Mouse (Mus musculus): ENCODE measurements around the gene Anxa3. TPM values are rescaled to one million over a fixed set of nuclear protein-coding genes. Genes with fewer than 3 reads are reported as not detected.

Anxa3 gene
- polyA plus RNA-seq, 1 experiment from 2014 or later = 64.9 TPM

- no peaks in the 10 kb centered on the region for H3K27me3 ChIP-seq (ENCODE audit: control insufficient read depth, insufficient read depth, low read length)
- 73% methylated on average over 4 of the region's 4 CpGs for whole genome bisulfite sequencing
- ATAC-seq (ENCODE audit: low FRiP score, low TSS enrichment) = 0 out of 2 replicates have a peak, but pooled peaks have one; percentile 28
Observed at GRCm38 (mm10) chr5:96810620-96811019, 17.5 kb downstream of the Anxa3 start.

GRCm38 (mm10) chr5:96824769-96825327, 31.7 kb downstream of the Anxa3 start:
- Histone ChIP-seq H3K4me1 (ENCODE audit: control insufficient read depth, insufficient read depth, low read length) (no peaks in the 10 kb centered on the region), H3K9me3 (ENCODE audit: control insufficient read depth, low read length) (no peaks in the 10 kb centered on the region), H3K4me2 (replicated peaks; ENCODE audit: low read depth, low read length) (no peak overlapping the region), H3K9ac (ENCODE audit: low read depth, low read length) (no peak overlapping the region), H3K36me3 (ENCODE audit: control insufficient read depth, insufficient read depth, low read length) (no peaks in the 10 kb centered on the region), H3K27me3 (ENCODE audit: control insufficient read depth, insufficient read depth, low read length) (no peaks in the 10 kb centered on the region), H3K4me3 (ENCODE audit: low read length) (no peak overlapping the region), H3K27ac (ENCODE audit: low read depth, low read length) (no peak overlapping the region)
- ATAC-seq (ENCODE audit: low FRiP score, low TSS enrichment) = no peak
- WGBS = 90% methylated on average over 13 of the region's 13 CpGs

More at GRCm38 (mm10) chr5:96810620-96811019, 17.5 kb downstream of the Anxa3 start:
- Histone ChIP-seq H3K36me3 (ENCODE audit: control insufficient read depth, insufficient read depth, low read length) (no peaks in the 10 kb centered on the region), H3K4me2 (replicated peaks; ENCODE audit: low read depth, low read length) (no peak overlapping the region), H3K27ac (ENCODE audit: low read depth, low read length) (no peak overlapping the region), H3K9me3 (ENCODE audit: control insufficient read depth, low read length) (no peaks in the 10 kb centered on the region), H3K9ac (ENCODE audit: low read depth, low read length) (no peak overlapping the region), H3K4me3 (ENCODE audit: low read length) (no peak overlapping the region), H3K4me1 (ENCODE audit: control insufficient read depth, insufficient read depth, low read length) (no peaks in the 10 kb centered on the region)

GRCm38 (mm10) chr5:96827176-96827575, 34.0 kb downstream of the Anxa3 start:
- Histone ChIP-seq H3K27ac (ENCODE audit: low read depth, low read length) (no peak overlapping the region), H3K9ac (ENCODE audit: low read depth, low read length) (no peak overlapping the region), H3K4me3 (ENCODE audit: low read length) (no peak overlapping the region), H3K4me2 (replicated peaks; ENCODE audit: low read depth, low read length) (no peak overlapping the region), H3K36me3 (ENCODE audit: control insufficient read depth, insufficient read depth, low read length) (no peaks in the 10 kb centered on the region), H3K4me1 (ENCODE audit: control insufficient read depth, insufficient read depth, low read length) (no peaks in the 10 kb centered on the region), H3K27me3 (ENCODE audit: control insufficient read depth, insufficient read depth, low read length) (no peaks in the 10 kb centered on the region), H3K9me3 (ENCODE audit: control insufficient read depth, low read length) (no peaks in the 10 kb centered on the region)
- WGBS = 59% methylated on average over 1 of the region's 1 CpGs
- no peak for ATAC-seq (ENCODE audit: low FRiP score, low TSS enrichment)

GRCm38 (mm10) chr5:96834338-96834737, 41.2 kb downstream of the Anxa3 start:
- Histone ChIP-seq H3K27me3 (ENCODE audit: control insufficient read depth, insufficient read depth, low read length) (no peaks in the 10 kb centered on the region), H3K4me1 (ENCODE audit: control insufficient read depth, insufficient read depth, low read length) (no peaks in the 10 kb centered on the region), H3K27ac (ENCODE audit: low read depth, low read length) (no peak overlapping the region), H3K36me3 (ENCODE audit: control insufficient read depth, insufficient read depth, low read length) (no peaks in the 10 kb centered on the region; the same call in 1 of the 2 replicates), H3K4me2 (replicated peaks; ENCODE audit: low read depth, low read length) (no peak overlapping the region), H3K9ac (ENCODE audit: low read depth, low read length) (no peak overlapping the region), H3K9me3 (ENCODE audit: control insufficient read depth, low read length) (no peaks in the 10 kb centered on the region), H3K4me3 (ENCODE audit: low read length) (no peak overlapping the region)
- ATAC-seq (ENCODE audit: low FRiP score, low TSS enrichment) = no peak
- 91% methylated on average over 5 of the region's 5 CpGs for WGBS

GRCm38 (mm10) chr5:96847986-96848385, 54.8 kb downstream of the Anxa3 start:
- H3K36me3 ChIP-seq (ENCODE audit: control insufficient read depth, insufficient read depth, low read length) = no peaks in the 10 kb centered on the region
- no peak overlapping the region for H3K4me3 ChIP-seq (ENCODE audit: low read length)
- ATAC-seq (ENCODE audit: low FRiP score, low TSS enrichment) = no peak
- H3K9ac ChIP-seq (ENCODE audit: low read depth, low read length) = no peak overlapping the region
- no peaks in the 10 kb centered on the region for H3K4me1 ChIP-seq (ENCODE audit: control insufficient read depth, insufficient read depth, low read length)
- peaks cover 8% of the 10 kb centered on the region; the same call in 1 of the 2 replicates for H3K9me3 ChIP-seq (ENCODE audit: control insufficient read depth, low read length)
- H3K4me2 ChIP-seq (replicated peaks; ENCODE audit: low read depth, low read length) = no peak overlapping the region
- no peaks in the 10 kb centered on the region for H3K27me3 ChIP-seq (ENCODE audit: control insufficient read depth, insufficient read depth, low read length)
- no peak overlapping the region for H3K27ac ChIP-seq (ENCODE audit: low read depth, low read length)

- peaks cover 8% of the 10 kb centered on the region; the same call in 1 of the 2 replicates for H3K9me3 ChIP-seq (ENCODE audit: control insufficient read depth, low read length)
- no peak for ATAC-seq (ENCODE audit: low FRiP score, low TSS enrichment)
Observed at GRCm38 (mm10) chr5:96848386-96848785, 55.2 kb downstream of the Anxa3 start.

GRCm38 (mm10) chr5:96849232-96849631, 56.1 kb downstream of the Anxa3 start:
- Histone ChIP-seq H3K36me3 (ENCODE audit: control insufficient read depth, insufficient read depth, low read length) (no peaks in the 10 kb centered on the region), H3K27ac (ENCODE audit: low read depth, low read length) (no peak overlapping the region), H3K9me3 (ENCODE audit: control insufficient read depth, low read length) (peaks cover 8% of the 10 kb centered on the region; the same call in 1 of the 2 replicates), H3K4me1 (ENCODE audit: control insufficient read depth, insufficient read depth, low read length) (no peaks in the 10 kb centered on the region), H3K27me3 (ENCODE audit: control insufficient read depth, insufficient read depth, low read length) (no peaks in the 10 kb centered on the region), H3K4me2 (replicated peaks; ENCODE audit: low read depth, low read length) (no peak overlapping the region), H3K4me3 (ENCODE audit: low read length) (no peak overlapping the region), H3K9ac (ENCODE audit: low read depth, low read length) (no peak overlapping the region)
- WGBS = 38% methylated on average over 3 of the region's 3 CpGs
- peak; percentile 43; the same call in 1 of the 2 replicates for ATAC-seq (ENCODE audit: low FRiP score, low TSS enrichment)

More at GRCm38 (mm10) chr5:96848386-96848785, 55.2 kb downstream of the Anxa3 start:
- WGBS = 36% methylated on average over 3 of the region's 3 CpGs
- no peaks in the 10 kb centered on the region for H3K27me3 ChIP-seq (ENCODE audit: control insufficient read depth, insufficient read depth, low read length)
- no peak overlapping the region for H3K9ac ChIP-seq (ENCODE audit: low read depth, low read length)
- no peaks in the 10 kb centered on the region for H3K36me3 ChIP-seq (ENCODE audit: control insufficient read depth, insufficient read depth, low read length)
- no peaks in the 10 kb centered on the region for H3K4me1 ChIP-seq (ENCODE audit: control insufficient read depth, insufficient read depth, low read length)
- no peak overlapping the region for H3K27ac ChIP-seq (ENCODE audit: low read depth, low read length)
- no peak overlapping the region for H3K4me3 ChIP-seq (ENCODE audit: low read length)
- H3K4me2 ChIP-seq (replicated peaks; ENCODE audit: low read depth, low read length) = no peak overlapping the region

GRCm38 (mm10) chr5:96853451-96853850, 60.3 kb downstream of the Anxa3 start:
- Histone ChIP-seq H3K4me3 (ENCODE audit: low read length) (no peak overlapping the region), H3K27ac (ENCODE audit: low read depth, low read length) (no peak overlapping the region), H3K9me3 (ENCODE audit: control insufficient read depth, low read length) (no peaks in the 10 kb centered on the region), H3K36me3 (ENCODE audit: control insufficient read depth, insufficient read depth, low read length) (no peaks in the 10 kb centered on the region), H3K4me1 (ENCODE audit: control insufficient read depth, insufficient read depth, low read length) (no peaks in the 10 kb centered on the region), H3K4me2 (replicated peaks; ENCODE audit: low read depth, low read length) (no peak overlapping the region), H3K27me3 (ENCODE audit: control insufficient read depth, insufficient read depth, low read length) (no peaks in the 10 kb centered on the region), H3K9ac (ENCODE audit: low read depth, low read length) (no peak overlapping the region)
- WGBS = 79% methylated on average over 3 of the region's 3 CpGs
- no peak for ATAC-seq (ENCODE audit: low FRiP score, low TSS enrichment)

- 72% methylated on average over 3 of the region's 3 CpGs for WGBS
- Histone ChIP-seq H3K9me3 (ENCODE audit: control insufficient read depth, low read length) (no peaks in the 10 kb centered on the region), H3K9ac (ENCODE audit: low read depth, low read length) (no peak overlapping the region), H3K4me3 (ENCODE audit: low read length) (no peak overlapping the region), H3K36me3 (ENCODE audit: control insufficient read depth, insufficient read depth, low read length) (no peaks in the 10 kb centered on the region), H3K27ac (ENCODE audit: low read depth, low read length) (no peak overlapping the region), H3K4me2 (replicated peaks; ENCODE audit: low read depth, low read length) (no peak overlapping the region), H3K4me1 (ENCODE audit: control insufficient read depth, insufficient read depth, low read length) (no peaks in the 10 kb centered on the region), H3K27me3 (ENCODE audit: control insufficient read depth, insufficient read depth, low read length) (no peaks in the 10 kb centered on the region)
- ATAC-seq (ENCODE audit: low FRiP score, low TSS enrichment) = no peak
Observed at GRCm38 (mm10) chr5:96854350-96854749, 61.2 kb downstream of the Anxa3 start.

Data from kidney, embryonic 14.5 days (tissue).